Mouse (Mus musculus) ES-Bruce4 (cell line): ENCODE results near the gene Dzank1.

Source experiments
- CTCF ChIP-seq: IDR thresholded peaks from one replicate; pipeline ENCODE4 v1.8.1; 2011; ENCODE audit warnings: low read depth, low read length
- EP300 ChIP-seq: IDR thresholded peaks from 2 replicates; pipeline ENCODE4 v1.6.1; 2011; ENCODE audit warnings: low read depth, low read length; ENCODE audit not compliant: insufficient read depth
- POLR2A ChIP-seq: IDR thresholded peaks from one replicate; pipeline ENCODE4 v1.8.1; 2011; ENCODE audit warnings: low read length; ENCODE audit not compliant: insufficient read depth

GRCm38 (mm10) chr2:144438424-144438823 lies 88.8 kb downstream of the Dzank1 start:
- TF ChIP-seq CTCF (peak; percentile 45), POLR2A (no peak), EP300 (no peak)
